Mouse (Mus musculus) C2C12 (cell line): ENCODE results near the gene Primpol. TPM values are rescaled to one million over a fixed set of nuclear protein-coding genes. Genes with fewer than 3 reads are reported as not detected.

Experiments used
- H3K27me3 ChIP-seq: one replicate; pipeline ENCODE4 v1.6.1; 2011; ENCODE audit not compliant: control insufficient read depth, insufficient read depth, insufficient read length
- H3K36me3 ChIP-seq: one replicate; pipeline ENCODE4 v1.6.1; 2011; ENCODE audit not compliant: control insufficient read depth, insufficient read depth
- H3K4me3 ChIP-seq: one replicate; pipeline ENCODE4 v1.5.1; 2011; ENCODE audit warnings: mild to moderate bottlenecking, control low read depth; ENCODE audit not compliant: poor library complexity, insufficient read depth, severe bottlenecking
- H3K79me2 ChIP-seq: one replicate; pipeline ENCODE4 v1.6.1; 2011; ENCODE audit not compliant: control insufficient read depth, insufficient read depth
- H3K79me3 ChIP-seq: one replicate; pipeline ENCODE4 v1.6.1; 2011; ENCODE audit warnings: low read depth, control low read depth
- H3ac ChIP-seq: one replicate; pipeline ENCODE3; 2011; ENCODE audit warnings: low read depth; ENCODE audit not compliant: control insufficient read depth, insufficient read length
- CEBPB ChIP-seq: IDR thresholded peaks from one replicate; pipeline ENCODE4 v1.6.1; 2011; ENCODE audit warnings: low read depth, mild to moderate bottlenecking, control low read depth, moderate library complexity
- CTCF ChIP-seq: IDR thresholded peaks from one replicate; pipeline ENCODE4 v1.5.1; 2011; ENCODE audit not compliant: control insufficient read depth, insufficient read depth, insufficient read length
- FOSL1 ChIP-seq: IDR thresholded peaks from one replicate; pipeline ENCODE4 v1.8.0; 2011; ENCODE audit warnings: mild to moderate bottlenecking, low read length; ENCODE audit not compliant: poor library complexity, insufficient read depth, severe bottlenecking
- MAX ChIP-seq: IDR thresholded peaks from one replicate; pipeline ENCODE4 v1.6.1; 2011; ENCODE audit warnings: mild to moderate bottlenecking, control low read depth
- MYOD1 ChIP-seq: IDR thresholded peaks from one replicate; pipeline ENCODE4 v1.6.1; 2011; ENCODE audit warnings: low read depth; ENCODE audit not compliant: control insufficient read depth, insufficient read length
- MYOG ChIP-seq: IDR thresholded peaks from one replicate; pipeline ENCODE4 v1.6.1; 2011; ENCODE audit not compliant: control insufficient read depth, insufficient read length; ENCODE audit errors: extremely low read depth
- USF1 ChIP-seq: IDR thresholded peaks from one replicate; pipeline ENCODE4 v1.6.1; 2011; ENCODE audit warnings: low read depth, mild to moderate bottlenecking, control low read depth, moderate library complexity
- polyA plus RNA-seq: library from polyadenylated mRNA; unstranded; fragments of >200 nt; fragmentation: generic; extraction: Trizol; gene quantifications from one replicate; pipeline ENCODE4 v1.2.1, GENCODE M21; 2012; ENCODE audit warnings: missing spikeins

The Primpol gene
- polyA plus RNA-seq, 1 experiment, result 0.90 TPM

DNA sequence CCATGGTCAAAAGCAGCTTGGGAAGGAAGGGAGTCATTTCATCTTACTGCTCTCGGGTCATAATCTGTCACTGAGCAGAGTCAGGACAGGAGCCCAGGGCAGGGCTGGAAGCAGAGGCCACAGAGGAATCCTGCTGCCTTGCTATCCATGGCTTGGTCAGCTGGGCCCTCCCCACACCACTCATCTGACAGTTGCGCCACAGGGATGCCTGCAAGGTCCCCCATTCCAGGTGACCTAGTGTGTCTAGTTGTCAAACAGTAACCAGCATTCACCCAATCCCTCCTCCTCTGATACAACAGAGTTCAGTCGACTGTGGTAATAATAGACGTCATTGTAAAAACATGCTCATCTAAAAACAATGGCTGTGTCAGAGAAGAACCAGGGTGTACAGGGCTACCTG is 87.5 kb downstream of the Primpol start:
- H3K27me3 ChIP-seq, result no peaks in the 10 kb centered on the region
- TF ChIP-seq MYOD1, result no peak
- no peak for TF ChIP-seq FOSL1
- TF ChIP-seq MAX, result no peak
- no peak for TF ChIP-seq CTCF
- TF ChIP-seq USF1, result no peak
- no peak for TF ChIP-seq MYOG
- no peak for TF ChIP-seq CEBPB
- no peaks in the 10 kb centered on the region for H3K79me2 ChIP-seq
- H3K36me3 ChIP-seq, result no peaks in the 10 kb centered on the region
- H3K79me3 ChIP-seq, result no peaks in the 10 kb centered on the region
- no peak overlapping the region for H3K4me3 ChIP-seq
- H3ac ChIP-seq, result no peak overlapping the region

GRCm38 (mm10) chr8:46526821-46527220 is 90.2 kb downstream of the Primpol start:
- no peaks in the 10 kb centered on the region for H3K79me2 ChIP-seq

DNA sequence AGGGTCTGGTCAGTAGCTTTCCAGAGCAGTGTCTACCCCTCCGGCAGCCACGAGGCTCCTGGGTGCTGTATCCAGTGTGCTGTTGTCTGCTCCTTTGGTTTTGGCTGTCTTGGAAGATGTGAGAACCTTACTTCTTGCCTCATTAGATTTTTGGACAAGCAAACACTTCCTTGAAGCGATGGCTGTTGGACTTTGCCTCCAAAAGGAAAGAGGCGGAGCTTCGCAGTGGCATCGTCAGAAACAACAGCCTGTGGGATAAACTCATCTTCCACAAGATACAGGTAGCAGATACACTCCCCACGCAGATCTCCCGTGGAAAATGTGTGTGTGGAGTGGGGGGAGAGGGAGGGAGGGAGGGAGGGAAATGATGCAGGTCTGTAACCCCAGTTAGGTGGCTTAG is 90.9 kb downstream of the Primpol start:
- H3K27me3 ChIP-seq, result no peaks in the 10 kb centered on the region
- TF ChIP-seq MYOD1 (no peak), FOSL1 (no peak), MAX (no peak), MYOG (no peak), CEBPB (no peak), USF1 (no peak), CTCF (no peak)

More at GRCm38 (mm10) chr8:46526821-46527220, 90.2 kb downstream of the Primpol start:
- no peaks in the 10 kb centered on the region for H3K36me3 ChIP-seq
- no peak for TF ChIP-seq MAX
- TF ChIP-seq FOSL1, result no peak
- no peak for TF ChIP-seq CEBPB
- no peak for TF ChIP-seq MYOG
- no peak for TF ChIP-seq CTCF
- TF ChIP-seq MYOD1, result no peak
- TF ChIP-seq USF1, result no peak
- no peak overlapping the region for H3K4me3 ChIP-seq
- H3ac ChIP-seq, result no peak overlapping the region
- no peaks in the 10 kb centered on the region for H3K79me3 ChIP-seq
- H3K27me3 ChIP-seq, result no peaks in the 10 kb centered on the region

More for the DNA sequence above, 90.9 kb downstream of the Primpol start:
- no peaks in the 10 kb centered on the region for H3K36me3 ChIP-seq
- no peaks in the 10 kb centered on the region for H3K79me2 ChIP-seq
- no peaks in the 10 kb centered on the region for H3K79me3 ChIP-seq
- no peak overlapping the region for H3K4me3 ChIP-seq
- no peak overlapping the region for H3ac ChIP-seq

Other genes starting within 250 kb of the Primpol start
- gene Acsl1, start 146.2 kb downstream of the Primpol start, polyA plus RNA-seq, result 1.6 TPM
- gene Cenpu, start 65.2 kb downstream of the Primpol start, polyA plus RNA-seq, result 9.9 TPM
- gene Casp3, start 79 bp upstream of the Primpol start, polyA plus RNA-seq, result 37.1 TPM
- 7.6 TPM for gene Irf2, start 122.5 kb upstream of the Primpol start, polyA plus RNA-seq